Mouse (Mus musculus) liver, embryonic 16.5 days (tissue): ENCODE data around the gene Trabd2b. TPM values are rescaled to one million over a fixed set of nuclear protein-coding genes. Genes with fewer than 3 reads are reported as not detected.

ENCODE experiments used
- ATAC-seq: fragments of 200-750 bp; cut with Nextera tagmentation; 2 replicates; pipeline ENCODE4 v1.8.0; 2017; ENCODE audit warnings: low read depth, mild to moderate bottlenecking, moderate number of reproducible peaks, moderate library complexity
- H3K27ac ChIP-seq: fragments of 300-500 bp; sonication (generic); 2 replicates; pipeline ENCODE4 v1.5.1; 2014; ENCODE audit warnings: mild to moderate bottlenecking, low read length
- H3K27me3 ChIP-seq: fragments of 300-500 bp; sonication (generic); 2 replicates; pipeline ENCODE4 v1.6.1; 2014; ENCODE audit warnings: low read depth, low read length, mixed read lengths; ENCODE audit not compliant: control insufficient read depth, insufficient read depth
- H3K36me3 ChIP-seq: fragments of 300-500 bp; sonication (generic); 2 replicates; pipeline ENCODE4 v1.6.1; 2014; ENCODE audit warnings: mild to moderate bottlenecking; ENCODE audit not compliant: control insufficient read depth, insufficient read depth
- H3K4me1 ChIP-seq: fragments of 300-500 bp; sonication (generic); 2 replicates; pipeline ENCODE4 v1.6.1; 2014; ENCODE audit warnings: low read depth, low read length, mixed read lengths; ENCODE audit not compliant: control insufficient read depth
- H3K4me2 ChIP-seq: fragments of 300-500 bp; sonication (generic); 2 replicates; pipeline ENCODE4 v1.6.1; 2014; ENCODE audit warnings: low read depth, low read length, mixed read lengths
- H3K4me3 ChIP-seq: fragments of 300-500 bp; sonication (generic); 2 replicates; pipeline ENCODE4 v1.5.1; 2014; ENCODE audit warnings: low read depth, mild to moderate bottlenecking, low read length
- H3K9ac ChIP-seq: fragments of 300-500 bp; sonication (generic); 2 replicates; pipeline ENCODE4 v1.6.1; 2014; ENCODE audit warnings: low read depth, low read length
- H3K9me3 ChIP-seq: fragments of 300-500 bp; sonication (generic); replicated peaks from 2 replicates; pipeline ENCODE4 v1.6.1; 2016; ENCODE audit warnings: low read length; ENCODE audit not compliant: control insufficient read depth
- WGBS: fragments of 180-500 bp; shearing (Covaris S2); extraction: QIAGEN DNeasy Blood & Tissue Kit; methylation state at CpG from one replicate; pipeline ENCODE4 v1.1.7; 2014; ENCODE audit not compliant: insufficient replicate concordance; 5-methylcytosine and 5-hydroxymethylcytosine counted together
- polyA plus RNA-seq: library from polyadenylated mRNA; unstranded; fragments of >200 nt; fragmentation: Nextera tagmentation; extraction: Ambion mirVana; gene quantifications from 2 replicates; pipeline ENCODE4 v1.2.1, GENCODE M21; 2015

The Trabd2b gene
- polyA plus RNA-seq, 1 experiment from 2014 or later = 0.12 TPM

DNA sequence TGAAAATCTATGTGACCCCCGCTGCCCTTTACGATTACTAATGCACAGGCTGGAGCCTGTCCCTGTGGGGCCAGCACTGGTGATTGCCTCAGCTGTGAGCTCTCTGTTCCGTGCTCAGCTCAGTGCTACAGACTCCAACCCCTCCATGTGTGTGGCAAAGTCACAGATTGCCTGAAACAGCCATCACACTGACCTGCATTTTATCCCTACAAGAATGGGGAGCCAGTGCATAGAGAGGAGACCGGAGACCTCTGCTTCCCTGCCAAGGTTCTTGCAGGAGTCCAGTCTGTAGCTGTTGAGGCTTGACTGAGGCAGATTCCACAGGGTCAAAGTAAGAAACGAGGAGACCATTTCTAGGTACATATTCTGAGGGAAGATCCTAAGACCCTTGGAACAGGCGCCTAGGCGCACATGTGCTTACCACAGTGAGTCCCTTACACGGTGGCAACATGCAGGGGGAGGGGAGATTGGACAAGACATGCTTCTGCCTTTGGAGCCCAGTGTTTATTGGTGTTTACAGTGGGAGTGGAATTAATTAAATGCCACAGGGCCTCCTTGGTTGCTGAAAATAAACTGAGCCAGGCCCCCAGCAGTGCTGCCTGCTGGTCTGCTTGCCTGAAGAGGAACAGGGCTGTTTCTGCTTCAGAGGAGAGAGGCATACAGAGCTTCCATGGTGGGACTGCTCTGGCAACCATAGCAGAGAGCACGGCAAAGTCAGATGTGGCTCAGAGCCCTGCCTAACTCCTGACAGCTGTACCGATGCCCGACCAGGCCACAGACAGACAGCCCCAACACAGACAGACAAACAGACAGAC lies 97.9 kb downstream of the Trabd2b start:
- H3K4me2 ChIP-seq = no peak overlapping the region

DNA sequence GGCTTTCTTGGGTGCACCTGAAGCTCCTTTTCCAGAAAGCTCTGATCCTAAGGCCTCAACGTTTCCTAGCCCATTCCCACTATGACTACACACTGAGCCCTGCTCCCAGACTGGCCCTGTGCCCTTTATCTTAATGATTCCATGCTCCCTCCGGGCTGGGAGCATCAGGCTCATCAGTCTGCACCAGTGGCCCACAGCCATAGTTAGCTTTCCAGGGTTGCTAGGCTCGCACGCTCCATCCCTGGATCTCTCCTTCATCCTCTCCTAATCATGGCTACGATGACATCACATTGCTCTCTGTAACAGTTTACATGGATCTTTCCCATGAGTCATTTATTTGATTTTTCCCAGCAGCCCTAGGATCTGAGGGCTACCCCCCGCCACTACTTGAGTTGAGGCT lies 103.1 kb downstream of the Trabd2b start:
- Histone ChIP-seq H3K27me3 (no peaks in the 10 kb centered on the region), H3K36me3 (no peaks in the 10 kb centered on the region), H3K4me1 (no peaks in the 10 kb centered on the region), H3K4me2 (no peak overlapping the region), H3K4me3 (no peak overlapping the region), H3K27ac (no peak overlapping the region), H3K9me3 (no peaks in the 10 kb centered on the region), H3K9ac (no peak overlapping the region)
- 60% methylated on average over 6 of the region's 6 CpGs for WGBS
- no peak for ATAC-seq

More for the DNA sequence above, 97.9 kb downstream of the Trabd2b start:
- 49% methylated on average over 11 of the region's 11 CpGs for WGBS
- H3K27me3 ChIP-seq = no peaks in the 10 kb centered on the region
- no peak overlapping the region for H3K4me3 ChIP-seq
- H3K4me1 ChIP-seq = no peaks in the 10 kb centered on the region
- no peak overlapping the region for H3K27ac ChIP-seq
- ATAC-seq = no peak
- no peaks in the 10 kb centered on the region for H3K36me3 ChIP-seq
- H3K9ac ChIP-seq = no peak overlapping the region
- no peaks in the 10 kb centered on the region for H3K9me3 ChIP-seq

DNA sequence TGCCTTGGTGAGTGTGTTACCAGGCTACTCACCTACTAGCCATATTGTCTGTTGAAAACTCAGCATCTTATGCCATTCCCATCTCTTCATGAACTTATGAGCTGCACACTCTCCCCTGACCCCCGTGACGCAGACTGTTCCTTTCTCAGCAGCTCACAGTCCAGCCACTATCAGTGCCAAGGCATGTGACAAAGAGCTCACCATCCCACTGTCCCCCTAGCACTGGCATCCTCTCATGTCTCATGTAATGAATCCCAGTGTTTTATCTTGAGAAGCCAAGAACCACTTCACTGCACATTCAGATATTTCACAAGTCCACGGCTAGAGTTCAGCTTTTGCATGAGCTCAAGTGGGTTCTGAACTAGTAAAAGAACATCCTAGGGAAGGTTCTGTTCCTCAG lies 105.1 kb downstream of the Trabd2b start:
- Histone ChIP-seq H3K36me3 (no peaks in the 10 kb centered on the region), H3K27ac (no peak overlapping the region), H3K27me3 (no peaks in the 10 kb centered on the region), H3K9me3 (no peaks in the 10 kb centered on the region), H3K4me2 (no peak overlapping the region), H3K9ac (no peak overlapping the region), H3K4me1 (no peaks in the 10 kb centered on the region), H3K4me3 (no peak overlapping the region)
- 66% methylated on average over 3 of the region's 3 CpGs for WGBS
- ATAC-seq = no peak

- no peak for ATAC-seq
- no peak overlapping the region for H3K4me3 ChIP-seq
- H3K4me2 ChIP-seq = no peak overlapping the region
- no peak overlapping the region for H3K27ac ChIP-seq
- no peaks in the 10 kb centered on the region for H3K4me1 ChIP-seq
- no peaks in the 10 kb centered on the region for H3K36me3 ChIP-seq
- no peak overlapping the region for H3K9ac ChIP-seq
- H3K27me3 ChIP-seq = no peaks in the 10 kb centered on the region
- no peaks in the 10 kb centered on the region for H3K9me3 ChIP-seq
Observed at GRCm38 (mm10) chr4:114513149-114513548, 106.6 kb downstream of the Trabd2b start.

DNA sequence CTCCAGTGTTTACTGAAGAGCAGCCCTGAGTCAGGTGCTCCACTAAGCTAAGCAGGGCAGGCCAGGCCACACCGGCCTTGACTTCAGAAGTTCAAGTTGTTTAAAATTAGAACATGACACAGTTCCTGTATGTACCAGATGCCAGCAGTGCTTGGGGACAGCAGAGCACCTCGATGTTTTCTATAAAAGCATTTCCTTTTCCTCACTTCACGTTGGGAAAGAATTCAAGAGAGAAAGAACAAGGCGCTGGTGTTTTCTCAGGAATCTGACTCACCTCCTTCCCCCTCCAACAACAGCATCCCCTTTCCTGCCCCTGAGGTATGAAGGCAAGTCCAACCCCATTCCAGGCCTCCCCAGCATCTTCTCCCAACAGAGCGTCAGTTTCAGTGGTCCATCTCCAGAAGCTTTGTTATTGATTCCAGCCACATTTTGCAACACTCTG lies 108.8 kb downstream of the Trabd2b start:
- Histone ChIP-seq H3K9ac (no peak overlapping the region), H3K27me3 (no peaks in the 10 kb centered on the region), H3K4me2 (no peak overlapping the region), H3K9me3 (no peaks in the 10 kb centered on the region), H3K27ac (no peak overlapping the region), H3K4me3 (no peak overlapping the region), H3K4me1 (no peaks in the 10 kb centered on the region), H3K36me3 (no peaks in the 10 kb centered on the region)
- WGBS = 19% methylated on average over 5 of the region's 5 CpGs
- ATAC-seq = no peak

GRCm38 (mm10) chr4:114516651-114517050 lies 110.1 kb downstream of the Trabd2b start:
- no peak overlapping the region for H3K27ac ChIP-seq
- H3K4me2 ChIP-seq = no peak overlapping the region
- WGBS = 37% methylated on average over 4 of the region's 4 CpGs
- no peak for ATAC-seq
- H3K27me3 ChIP-seq = no peaks in the 10 kb centered on the region
- no peaks in the 10 kb centered on the region for H3K9me3 ChIP-seq
- no peaks in the 10 kb centered on the region for H3K4me1 ChIP-seq
- H3K9ac ChIP-seq = no peak overlapping the region
- no peak overlapping the region for H3K4me3 ChIP-seq
- H3K36me3 ChIP-seq = no peaks in the 10 kb centered on the region

DNA sequence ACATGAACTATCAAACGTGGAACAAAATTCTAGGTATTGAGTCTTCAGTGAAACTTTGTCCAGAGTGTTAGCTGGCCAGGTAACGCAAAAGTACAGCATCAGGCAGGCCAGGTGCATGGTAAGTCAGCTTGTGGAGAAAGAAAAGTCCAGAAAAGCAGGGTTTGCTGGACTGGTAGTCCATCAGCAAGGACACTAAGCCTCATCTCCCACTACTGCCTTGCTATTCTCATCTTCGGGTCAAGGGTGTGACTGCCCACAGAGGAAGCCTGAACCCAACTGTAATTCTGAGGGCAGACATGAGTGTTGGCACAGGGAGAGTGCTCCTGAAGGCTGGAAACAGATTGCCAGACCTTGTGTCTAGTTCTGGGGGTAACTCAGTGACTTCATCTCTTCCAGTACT lies 111.5 kb downstream of the Trabd2b start:
- Histone ChIP-seq H3K4me1 (no peaks in the 10 kb centered on the region), H3K4me2 (no peak overlapping the region), H3K36me3 (no peaks in the 10 kb centered on the region), H3K27ac (no peak overlapping the region), H3K9me3 (no peaks in the 10 kb centered on the region), H3K4me3 (no peak overlapping the region), H3K27me3 (no peaks in the 10 kb centered on the region), H3K9ac (no peak overlapping the region)
- ATAC-seq = no peak
- 48% methylated on average over 3 of the region's 3 CpGs for WGBS

GRCm38 (mm10) chr4:114518571-114518970 lies 112.0 kb downstream of the Trabd2b start:
- Histone ChIP-seq H3K4me2 (no peak overlapping the region), H3K9me3 (no peaks in the 10 kb centered on the region), H3K4me3 (no peak overlapping the region), H3K27ac (no peak overlapping the region), H3K27me3 (no peaks in the 10 kb centered on the region), H3K36me3 (no peaks in the 10 kb centered on the region), H3K4me1 (no peaks in the 10 kb centered on the region), H3K9ac (no peak overlapping the region)
- ATAC-seq = no peak
- WGBS = 62% methylated on average over 1 of the region's 1 CpGs

DNA sequence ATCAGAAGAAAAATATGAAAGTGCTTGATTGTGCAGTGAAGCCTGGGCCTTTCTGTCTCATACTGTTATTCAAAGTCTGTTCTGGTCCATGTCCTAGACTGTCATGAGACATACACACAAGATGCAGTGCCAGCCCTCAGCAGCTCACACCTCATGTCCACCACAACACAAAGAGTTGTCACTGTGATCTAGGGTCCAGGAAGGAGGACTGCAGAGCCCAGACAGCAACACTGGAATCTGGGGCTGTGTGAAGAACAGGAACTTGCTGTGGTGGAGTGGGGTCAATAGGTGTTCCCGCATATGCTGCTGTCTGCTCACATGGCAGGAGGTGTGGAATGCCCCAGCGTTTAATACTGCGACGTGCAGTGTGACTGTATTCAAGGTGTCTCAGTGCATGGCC lies 112.8 kb downstream of the Trabd2b start:
- H3K27ac ChIP-seq = no peak overlapping the region

More for the DNA sequence above, 112.8 kb downstream of the Trabd2b start:
- Histone ChIP-seq H3K9ac (no peak overlapping the region), H3K9me3 (no peaks in the 10 kb centered on the region), H3K4me2 (no peak overlapping the region), H3K36me3 (no peaks in the 10 kb centered on the region), H3K27me3 (no peaks in the 10 kb centered on the region), H3K4me3 (no peak overlapping the region), H3K4me1 (no peaks in the 10 kb centered on the region)
- no peak for ATAC-seq
- WGBS = 54% methylated on average over 4 of the region's 4 CpGs
